Mouse (Mus musculus): Measurements from ENCODE around the gene Cftr.

Cftr gene

DNA sequence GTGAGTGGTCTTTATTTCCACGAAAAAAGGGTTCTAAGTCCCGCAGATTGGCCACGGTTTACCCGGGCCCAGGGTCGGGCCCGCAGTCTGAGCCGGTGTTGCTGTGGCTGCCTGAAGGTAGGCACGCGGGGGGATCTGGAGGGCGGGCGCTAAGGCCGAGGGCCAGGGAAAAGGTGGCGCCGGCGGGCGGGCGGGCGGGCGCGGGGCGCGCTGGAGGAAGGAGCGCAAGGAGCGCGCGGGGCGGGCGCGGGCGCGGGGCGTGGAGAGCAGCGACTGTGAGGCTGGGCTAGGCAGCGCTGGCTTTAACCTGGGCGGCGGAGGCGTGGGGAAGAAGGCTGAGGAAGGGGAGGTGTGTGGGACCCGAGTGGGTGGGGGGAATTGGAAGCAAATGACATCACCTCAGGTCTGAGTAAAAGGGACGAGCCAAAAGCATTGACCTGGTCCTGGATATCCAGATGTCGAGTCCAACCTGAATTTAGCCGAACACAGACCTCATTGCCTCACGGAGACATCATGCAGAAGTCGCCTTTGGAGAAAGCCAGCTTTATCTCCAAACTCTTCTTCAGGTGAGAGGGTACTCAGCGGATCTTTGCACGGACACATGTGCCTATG is at the start of gene Cftr:
Gene Cftr, plus strand, starts transcription at position 377 of the 612 bp plus-strand sequence.
- DNase-seq (ENCODE audit: low read depth, low spot score): no peak

GRCm38 (mm10) chr6:18127206-18127983 is 43.1 kb upstream of the Cftr start:
- no peak for DNase-seq (ENCODE audit: low read depth, low spot score)

DNA sequence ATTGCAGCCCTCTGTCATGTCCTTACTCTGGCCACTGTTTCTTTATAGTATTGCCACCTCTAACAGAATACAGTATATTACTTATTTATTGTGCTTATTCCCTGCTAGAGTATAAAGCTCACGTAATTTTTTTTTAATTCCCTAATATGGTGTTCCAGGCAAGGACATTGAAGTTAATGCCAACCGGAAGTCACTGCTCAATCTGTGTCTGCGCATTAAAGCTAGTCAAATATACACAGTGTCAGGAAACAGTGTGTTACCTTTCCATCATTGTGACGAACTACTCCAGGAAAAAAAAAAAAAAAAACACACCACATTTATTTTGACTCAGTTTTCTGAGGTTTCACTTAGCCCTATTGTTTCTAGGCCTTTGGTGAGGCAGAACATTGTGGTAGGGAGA is 42.4 kb upstream of the Cftr start:
- no peak for DNase-seq (ENCODE audit: low read depth, low spot score)

- no peak for DNase-seq (ENCODE audit: low read depth, low spot score)
Measured at GRCm38 (mm10) chr6:18135246-18135645, 35.2 kb upstream of the Cftr start.

GRCm38 (mm10) chr6:18153031-18153430 is 17.5 kb upstream of the Cftr start:
- DNase-seq (ENCODE audit: low read depth, low spot score): no peak

GRCm38 (mm10) chr6:18169618-18170017 is 869 bp upstream of the Cftr start:
- DNase-seq (ENCODE audit: low read depth, low spot score): no peak

GRCm38 (mm10) chr6:18171614-18172013 is 1.1 kb downstream of the Cftr start:
- DNase-seq (ENCODE audit: low read depth, low spot score): no peak

DNA sequence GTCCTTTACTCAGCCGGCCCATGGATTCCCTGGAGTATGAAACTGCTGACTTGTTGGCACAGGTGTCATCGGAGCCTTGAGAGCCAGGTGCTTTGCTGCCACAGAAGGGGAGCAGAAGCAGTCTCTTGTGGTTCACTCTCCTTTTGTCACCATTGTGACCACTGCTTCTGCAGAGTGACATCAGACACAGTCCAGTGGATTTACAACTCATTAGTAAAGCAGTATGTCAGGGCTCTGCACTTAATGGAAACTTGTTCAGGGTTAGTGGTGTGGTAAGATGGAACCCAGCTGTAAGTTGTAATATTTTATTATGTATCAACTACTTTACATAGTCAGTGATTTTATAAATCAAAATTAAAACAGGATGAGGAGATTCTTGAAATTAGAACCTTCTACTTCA is 7.0 kb downstream of the Cftr start:
- DNase-seq (ENCODE audit: low read depth, low spot score): no peak

- DNase-seq (ENCODE audit: low read depth, low spot score): no peak
Measured at GRCm38 (mm10) chr6:18180665-18181064, 10.2 kb downstream of the Cftr start.

- DNase-seq (ENCODE audit: low read depth, low spot score): no peak
Measured at GRCm38 (mm10) chr6:18182903-18183302, 12.4 kb downstream of the Cftr start.

DNA sequence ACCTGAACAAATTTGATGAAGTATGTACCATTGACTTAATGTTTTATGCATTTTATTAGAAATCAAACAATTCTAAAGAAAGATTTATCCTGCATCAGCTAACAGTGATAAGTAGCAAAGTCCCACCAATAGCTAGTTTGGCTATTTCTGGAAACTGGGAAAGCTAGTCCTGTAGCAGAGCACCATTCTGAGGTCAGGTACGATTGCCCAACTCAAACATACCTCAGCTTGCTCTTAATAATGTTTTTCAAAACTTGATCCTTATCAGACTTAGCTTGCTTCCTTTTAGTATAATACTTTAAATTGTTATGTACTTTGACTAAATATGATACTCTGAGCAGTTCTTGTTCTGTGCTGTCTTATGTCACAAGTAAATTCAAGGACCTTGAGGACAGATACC is 50.2 kb downstream of the Cftr start:
- DNase-seq (ENCODE audit: low read depth, low spot score): no peak

DNA sequence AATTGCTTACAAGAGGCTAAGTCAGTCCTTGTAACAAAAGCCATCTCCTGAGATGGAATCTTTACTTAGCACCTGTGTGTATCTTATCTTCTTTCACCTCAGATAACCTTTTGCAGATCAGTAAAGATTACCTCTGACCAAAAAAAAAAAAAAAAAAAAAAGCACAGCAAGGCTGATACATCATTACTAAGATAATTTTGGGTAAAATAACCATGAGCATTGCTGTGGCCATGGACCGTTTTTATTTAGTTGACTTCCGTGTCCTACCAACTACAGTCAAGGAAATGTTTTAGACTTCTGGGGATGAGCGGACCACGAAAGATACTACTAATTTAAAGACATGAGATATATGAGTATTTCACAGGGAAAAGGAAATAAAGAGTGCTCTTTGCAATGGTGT is 52.7 kb downstream of the Cftr start:
- no peak for DNase-seq (ENCODE audit: low read depth, low spot score)

GRCm38 (mm10) chr6:18225157-18225556 is 54.7 kb downstream of the Cftr start:
- no peak for DNase-seq (ENCODE audit: low read depth, low spot score)

GRCm38 (mm10) chr6:18246495-18246894 is 76.0 kb downstream of the Cftr start:
- no peak for DNase-seq (ENCODE audit: low read depth, low spot score)

- no peak for DNase-seq (ENCODE audit: low read depth, low spot score)
Measured at GRCm38 (mm10) chr6:18247891-18248463, 77.5 kb downstream of the Cftr start.

DNA sequence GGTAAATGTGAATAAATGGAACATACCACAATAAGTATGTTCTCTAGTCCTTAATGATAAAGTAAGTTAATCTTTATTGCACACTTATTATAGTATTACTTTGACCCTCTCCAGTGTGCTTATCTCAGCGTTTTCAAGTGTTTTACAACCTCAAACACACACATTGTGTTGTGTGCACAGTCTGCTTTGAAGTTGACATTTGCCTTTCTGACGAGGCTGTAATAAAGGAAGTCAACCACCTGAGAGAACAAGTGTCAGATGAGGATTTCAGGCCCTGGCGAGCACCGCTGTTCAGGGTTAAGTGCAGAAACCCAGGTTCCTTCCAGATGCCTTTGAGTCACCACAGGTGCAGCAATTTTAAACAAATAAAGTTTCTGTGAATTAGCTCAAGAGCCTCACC is 78.0 kb downstream of the Cftr start:
- no peak for DNase-seq (ENCODE audit: low read depth, low spot score)

DNA sequence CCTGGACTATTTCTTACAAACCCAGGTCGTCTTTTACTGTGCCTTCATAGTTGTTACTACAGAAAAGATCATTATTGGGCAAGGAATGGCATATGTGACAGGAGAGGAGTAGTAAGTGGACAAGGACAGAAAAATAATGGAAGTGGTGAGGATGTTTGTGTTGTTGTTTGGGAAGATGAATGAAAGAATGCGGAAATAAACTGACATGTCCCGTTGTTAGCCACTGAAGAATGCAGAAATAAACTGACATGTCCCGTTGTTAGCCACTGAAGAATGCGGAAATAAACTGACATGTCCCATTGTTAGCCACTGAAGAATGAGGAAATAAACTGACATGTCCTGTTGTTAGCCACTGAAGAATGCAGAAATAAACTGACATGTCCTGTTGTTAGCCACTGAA is 84.1 kb downstream of the Cftr start:
- DNase-seq (ENCODE audit: low read depth, low spot score): no peak

GRCm38 (mm10) chr6:18270983-18271382 is 100.5 kb downstream of the Cftr start:
- DNase-seq (ENCODE audit: low read depth, low spot score): no peak

DNA sequence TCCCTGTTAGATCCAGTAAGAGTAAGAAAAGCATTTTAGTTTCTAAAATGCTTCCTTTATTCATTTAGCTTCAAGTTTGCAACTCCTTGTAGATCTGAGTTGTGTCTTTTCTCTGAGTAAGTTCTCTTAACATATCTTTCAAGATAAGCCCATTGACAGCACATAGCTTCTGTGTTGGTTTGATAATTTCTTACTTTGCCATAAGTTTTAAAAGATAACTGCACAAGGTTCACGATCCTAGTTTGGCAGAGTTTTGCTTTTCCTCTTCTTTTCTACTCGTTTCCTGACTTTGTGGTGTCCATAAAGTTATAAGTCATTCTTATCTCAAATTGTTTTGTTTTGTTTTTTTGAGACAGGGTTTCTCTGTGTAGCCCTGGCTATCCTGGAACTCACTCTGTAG is 130.3 kb downstream of the Cftr start:
- no peak for DNase-seq (ENCODE audit: low read depth, low spot score)

- no peak for DNase-seq (ENCODE audit: low read depth, low spot score)
Measured at GRCm38 (mm10) chr6:18302105-18302504, 131.6 kb downstream of the Cftr start.

DNA sequence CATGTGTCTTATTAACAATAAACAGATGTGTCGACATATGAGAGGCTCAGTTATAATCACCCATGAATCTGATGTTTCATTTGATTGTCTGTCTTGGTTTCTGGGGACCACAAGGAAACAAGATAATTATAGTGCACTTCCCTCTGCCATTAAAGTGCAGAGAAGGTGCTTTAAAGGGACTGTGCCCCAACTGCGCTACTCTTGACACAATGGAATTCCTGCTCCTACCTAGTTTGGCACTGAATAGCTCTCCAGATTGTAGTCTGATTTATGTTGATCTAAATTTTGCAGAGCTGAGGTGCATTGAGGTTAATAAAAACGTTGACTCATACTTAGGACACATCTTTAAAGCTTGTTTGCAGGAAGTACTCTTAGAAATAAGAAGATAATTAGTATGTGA is 132.7 kb downstream of the Cftr start:
- no peak for DNase-seq (ENCODE audit: low read depth, low spot score)

DNA sequence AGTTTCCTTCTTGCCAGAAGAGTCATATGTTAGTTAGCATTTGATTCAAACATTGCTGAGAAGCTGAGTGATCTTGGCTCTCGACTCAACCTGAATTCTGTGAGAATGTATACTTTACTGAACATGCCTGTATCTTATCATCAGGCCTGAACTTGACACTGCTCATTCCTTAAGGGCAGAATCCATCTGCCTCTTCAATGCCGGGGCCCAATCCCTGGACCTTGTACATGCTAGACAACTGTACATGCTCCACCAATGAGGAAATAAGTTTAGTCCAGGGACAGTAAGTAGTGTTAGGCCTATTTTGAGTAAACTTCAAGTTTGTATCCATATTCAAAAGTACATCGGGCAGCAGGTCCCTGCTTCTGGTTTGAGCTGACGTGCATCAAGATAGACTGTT is 134.6 kb downstream of the Cftr start:
- no peak for DNase-seq (ENCODE audit: low read depth, low spot score)

DNA sequence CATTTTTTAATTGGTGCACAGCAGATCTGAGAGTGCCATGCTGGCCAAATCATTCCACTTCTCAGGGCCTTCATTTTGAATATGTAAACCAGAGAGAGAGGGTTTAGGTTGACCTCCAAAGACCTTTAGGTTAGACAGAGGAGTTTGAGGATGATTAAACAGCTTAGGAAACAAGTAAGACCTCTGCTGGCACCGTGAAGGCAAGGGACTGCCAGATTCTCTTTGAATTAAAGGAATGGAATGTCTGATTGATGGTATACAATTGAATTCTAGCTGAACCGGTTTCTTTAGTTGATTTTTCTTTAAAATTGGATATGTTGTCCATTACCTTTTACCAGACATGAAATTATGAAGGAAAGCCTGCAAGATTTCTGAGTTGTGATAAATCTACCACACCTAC is 140.5 kb downstream of the Cftr start:
- no peak for DNase-seq (ENCODE audit: low read depth, low spot score)

Measured in CD4-positive helper T cell, adult 2 months (primary cell).